Mouse (Mus musculus) heart, postnatal 0 days (tissue): ENCODE data around the gene Thrb. TPM values are rescaled to one million over a fixed set of nuclear protein-coding genes. Genes with fewer than 3 reads are reported as not detected.

Source experiments
- ATAC-seq: fragments of 200-750 bp; cut with Nextera tagmentation; 2 replicates; pipeline ENCODE4 v1.8.0; 2017; ENCODE audit warnings: low read depth, moderate number of reproducible peaks, moderate library complexity; ENCODE audit not compliant: insufficient read depth
- DNase-seq: peaks from one replicate; pipeline ENCODE4 v3.0.0-alpha.2; 2016; ENCODE audit warnings: low spot score
- H3K27ac ChIP-seq: fragments of 300-500 bp; sonication (generic); 2 replicates; pipeline ENCODE4 v1.5.1; 2014; ENCODE audit warnings: low read depth, mild to moderate bottlenecking
- H3K27me3 ChIP-seq: fragments of 300-500 bp; sonication (generic); 2 replicates; pipeline ENCODE4 v1.6.1; 2014; ENCODE audit warnings: low read length, mixed read lengths; ENCODE audit not compliant: control insufficient read depth, insufficient read depth
- H3K36me3 ChIP-seq: fragments of 300-500 bp; sonication (generic); replicated peaks from 2 replicates; pipeline ENCODE4 v1.6.1; 2014; ENCODE audit warnings: low read length, mixed read lengths; ENCODE audit not compliant: control insufficient read depth, insufficient read depth
- H3K4me1 ChIP-seq: fragments of 300-500 bp; sonication (generic); 2 replicates; pipeline ENCODE4 v1.6.1; 2014; ENCODE audit warnings: antibody characterized with exemption; ENCODE audit not compliant: control insufficient read depth, insufficient read depth
- H3K4me2 ChIP-seq: fragments of 300-500 bp; sonication (generic); 2 replicates; pipeline ENCODE4 v1.6.1; 2014; ENCODE audit warnings: low read depth, mild to moderate bottlenecking, low read length, moderate library complexity
- H3K4me3 ChIP-seq: fragments of 300-500 bp; sonication (generic); 2 replicates; pipeline ENCODE4 v1.5.1; 2014; ENCODE audit warnings: low read depth, low read length
- H3K9ac ChIP-seq: fragments of 300-500 bp; sonication (generic); replicated peaks from 2 replicates; pipeline ENCODE4 v1.6.1; 2014; ENCODE audit warnings: low read depth, low read length, mixed read lengths
- H3K9me3 ChIP-seq: fragments of 300-500 bp; sonication (generic); replicated peaks from 2 replicates; pipeline ENCODE4 v1.6.1; 2016; ENCODE audit warnings: low read length; ENCODE audit not compliant: control insufficient read depth
- CTCF ChIP-seq: IDR thresholded peaks from 2 replicates; pipeline ENCODE4 v1.5.1; 2016; ENCODE audit warnings: antibody characterized with exemption, control low read depth, low read depth
- EP300 ChIP-seq: IDR thresholded peaks from 2 replicates; pipeline ENCODE4 v1.6.1; 2016; ENCODE audit warnings: antibody characterized with exemption, low read depth
- WGBS: fragments of 180-500 bp; shearing (Covaris S2); extraction: QIAGEN DNeasy Blood & Tissue Kit; methylation state at CpG from one replicate; pipeline ENCODE4 v1.1.7; 2014; 5-methylcytosine and 5-hydroxymethylcytosine counted together
- polyA plus RNA-seq: library from polyadenylated mRNA; unstranded; fragments of >200 nt; fragmentation: Nextera tagmentation; extraction: Ambion mirVana; gene quantifications from 2 replicates; pipeline ENCODE4 v1.2.1, GENCODE M21; 2015
- total RNA-seq: library from RNA; depleted of rRNA; stranded (reverse); fragments of >200 nt; gene quantifications from 2 replicates; pipeline ENCODE4 v1.2.3, GENCODE M21; 2014; ENCODE audit warnings: low replicate concordance

Thrb gene
- total and polyA plus RNA-seq, 2 experiments from 2014 or later: 0.90 to 1.0 TPM

DNA sequence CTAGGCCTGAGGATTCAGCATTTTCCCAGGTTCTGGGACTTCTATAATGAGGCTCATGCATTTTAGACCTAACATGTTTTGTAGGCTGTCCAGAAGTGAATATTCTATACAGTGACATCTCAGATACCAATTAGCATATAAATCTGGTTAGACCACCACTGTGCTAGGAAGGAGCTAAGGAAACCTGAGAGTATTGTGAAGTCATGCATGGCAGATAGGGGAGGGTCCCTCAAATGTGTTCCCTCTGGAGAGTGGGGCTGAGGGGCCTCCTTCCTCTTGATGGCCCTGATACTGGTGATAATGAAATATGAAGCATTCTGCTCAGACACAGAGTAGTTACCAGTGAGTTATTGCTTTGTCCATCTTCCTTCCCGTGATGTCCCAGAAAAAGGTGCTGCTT lies 91.8 kb downstream of the Thrb start:
- no peaks in the 10 kb centered on the region for H3K36me3 ChIP-seq
- H3K9ac ChIP-seq: no peak overlapping the region
- no peak overlapping the region for H3K27ac ChIP-seq
- H3K27me3 ChIP-seq: no peaks in the 10 kb centered on the region
- WGBS: 58% methylated on average over 1 of the region's 1 CpGs
- no peaks in the 10 kb centered on the region for H3K4me1 ChIP-seq
- ATAC-seq (no peak), DNase-seq (no peak)
- TF ChIP-seq CTCF (no peak), EP300 (no peak)
- no peaks in the 10 kb centered on the region for H3K9me3 ChIP-seq
- H3K4me2 ChIP-seq: no peak overlapping the region
- no peak overlapping the region for H3K4me3 ChIP-seq

DNA sequence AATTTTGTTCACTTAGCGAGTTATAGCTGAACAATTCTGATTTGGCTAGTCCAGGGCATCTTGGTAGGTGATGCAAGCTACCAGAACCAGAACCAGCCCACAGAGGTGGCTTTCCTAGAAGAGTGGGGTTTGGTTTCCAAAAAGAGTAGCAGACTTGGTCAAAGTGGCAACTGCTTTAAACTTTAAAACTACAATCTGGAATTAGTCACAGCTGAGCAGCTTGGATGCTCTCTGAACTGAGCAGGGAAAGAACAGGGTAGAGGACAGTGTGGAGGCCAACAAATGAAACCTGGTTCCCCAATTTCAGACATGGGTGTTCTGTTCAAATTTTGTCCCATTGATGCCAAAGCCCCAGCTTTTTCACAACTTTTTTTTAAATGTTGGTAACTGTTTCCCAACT lies 93.4 kb downstream of the Thrb start:
- DNase-seq: no peak
- ATAC-seq: no peak

GRCm38 (mm10) chr14:17756732-17757131 lies 96.7 kb downstream of the Thrb start:
- no peaks in the 10 kb centered on the region for H3K36me3 ChIP-seq
- TF ChIP-seq CTCF (no peak), EP300 (no peak)

More for the DNA sequence above, 93.4 kb downstream of the Thrb start:
- Histone ChIP-seq H3K27me3 (no peaks in the 10 kb centered on the region), H3K9ac (no peak overlapping the region), H3K36me3 (no peaks in the 10 kb centered on the region), H3K27ac (no peak overlapping the region), H3K4me3 (no peak overlapping the region), H3K4me1 (no peaks in the 10 kb centered on the region), H3K4me2 (no peak overlapping the region), H3K9me3 (no peaks in the 10 kb centered on the region)
- TF ChIP-seq CTCF (no peak), EP300 (no peak)
- WGBS: 62% methylated on average over 1 of the region's 1 CpGs

GRCm38 (mm10) chr14:17767987-17768386 lies 107.9 kb downstream of the Thrb start:
- Histone ChIP-seq H3K4me1 (no peaks in the 10 kb centered on the region), H3K27me3 (no peaks in the 10 kb centered on the region), H3K9me3 (no peaks in the 10 kb centered on the region), H3K4me3 (no peak overlapping the region), H3K36me3 (no peaks in the 10 kb centered on the region), H3K4me2 (no peak overlapping the region), H3K27ac (no peak overlapping the region), H3K9ac (no peak overlapping the region)
- ATAC-seq (no peak), DNase-seq (no peak)
- no peak for TF ChIP-seq CTCF
- TF ChIP-seq EP300: no peak
- 58% methylated on average over 2 of the region's 2 CpGs for WGBS

More at GRCm38 (mm10) chr14:17756732-17757131, 96.7 kb downstream of the Thrb start:
- DNase-seq (no peak), ATAC-seq (no peak)
- Histone ChIP-seq H3K4me2 (no peak overlapping the region), H3K4me3 (no peak overlapping the region), H3K4me1 (no peaks in the 10 kb centered on the region), H3K9me3 (no peaks in the 10 kb centered on the region), H3K27ac (no peak overlapping the region), H3K27me3 (no peaks in the 10 kb centered on the region), H3K9ac (no peak overlapping the region)

- 58% methylated on average over 2 of the region's 2 CpGs for WGBS
- Histone ChIP-seq H3K4me2 (no peak overlapping the region), H3K4me3 (no peak overlapping the region), H3K36me3 (no peaks in the 10 kb centered on the region), H3K4me1 (no peaks in the 10 kb centered on the region), H3K27ac (no peak overlapping the region), H3K9me3 (no peaks in the 10 kb centered on the region), H3K9ac (no peak overlapping the region), H3K27me3 (no peaks in the 10 kb centered on the region)
- TF ChIP-seq EP300 (no peak), CTCF (no peak)
- no peak for ATAC-seq
- DNase-seq: no peak
Observed at GRCm38 (mm10) chr14:17774404-17774803, 114.3 kb downstream of the Thrb start.

DNA sequence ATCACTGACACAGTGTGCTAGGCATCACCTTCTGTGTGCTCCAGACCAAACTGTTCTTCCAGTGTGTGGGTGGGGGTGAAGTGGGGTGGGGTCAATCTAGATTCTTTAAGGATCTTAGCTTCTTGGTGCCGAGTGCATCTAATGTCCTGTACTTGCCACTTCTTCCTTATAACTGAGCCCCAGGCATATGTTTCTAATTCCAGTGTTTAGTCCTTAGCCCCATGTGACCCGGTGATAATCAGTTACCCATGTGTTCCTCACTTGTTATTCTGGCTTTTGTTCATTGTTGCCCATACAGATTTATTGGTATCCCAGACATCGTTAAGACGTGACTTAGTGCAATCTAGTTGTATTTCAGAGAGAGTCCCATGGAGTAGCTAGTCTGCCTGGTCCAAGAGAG lies 121.9 kb downstream of the Thrb start:
- H3K9me3 ChIP-seq: no peaks in the 10 kb centered on the region
- H3K27me3 ChIP-seq: no peaks in the 10 kb centered on the region
- DNase-seq (no peak), ATAC-seq (no peak)
- 79% methylated on average over 4 of the region's 4 CpGs for WGBS
- H3K4me2 ChIP-seq: no peak overlapping the region
- H3K4me3 ChIP-seq: no peak overlapping the region
- H3K36me3 ChIP-seq: no peaks in the 10 kb centered on the region
- TF ChIP-seq CTCF (no peak), EP300 (no peak)
- H3K9ac ChIP-seq: no peak overlapping the region
- no peaks in the 10 kb centered on the region for H3K4me1 ChIP-seq
- H3K27ac ChIP-seq: no peak overlapping the region
